Mouse (Mus musculus) MEL (cell line): ENCODE data around the gene Rgl1. TPM values are rescaled to one million over a fixed set of nuclear protein-coding genes. Genes with fewer than 3 reads are reported as not detected.
"Not testable (repeated sequence)": the region's sequence is repeated elsewhere in the genome, so short reads cannot be mapped to it uniquely, and the experiment has no call there.

Experiments
- DNase-seq: peaks from one replicate; pipeline ENCODE4 v3.0.0; 2011; ENCODE audit warnings: low read depth, low spot score
- H3K27ac ChIP-seq: 2 replicates; pipeline ENCODE4 v1.5.1; 2012; ENCODE audit warnings: low read depth, mild to moderate bottlenecking, control low read depth, low read length, moderate library complexity; ENCODE audit not compliant: control insufficient read depth
- H3K27me3 ChIP-seq, 2 experiments: fragments of 150-350 bp in 1 of 2; sonication (generic) in 1 of 2; 2 replicates each; pipeline ENCODE4 v1.6.1; 2012; ENCODE audit warnings: low read length in 2 of 2, mild to moderate bottlenecking in 2 of 2, improper control_type of control experiment in 1 of 2, moderate library complexity in 1 of 2; ENCODE audit not compliant: insufficient read depth in 2 of 2, control insufficient read depth in 1 of 2
- H3K36me3 ChIP-seq, 2 experiments: 2 replicates each; pipeline ENCODE4 v1.6.1; 2012 to 2014; ENCODE audit warnings: low read length in 2 of 2, improper control_type of control experiment in 1 of 2, inconsistent platforms in 1 of 2, mild to moderate bottlenecking in 1 of 2; ENCODE audit not compliant: insufficient read depth in 2 of 2, control insufficient read depth in 1 of 2
- H3K4me1 ChIP-seq, 2 experiments: fragments of 150-350 bp in 1 of 2; sonication (generic) in 1 of 2; 2 replicates each; pipeline ENCODE4 v1.6.1; 2012; ENCODE audit warnings: low read length in 2 of 2, improper control_type of control experiment in 1 of 2, mild to moderate bottlenecking in 1 of 2; ENCODE audit not compliant: insufficient read depth in 2 of 2, control insufficient read depth in 1 of 2
- H3K4me3 ChIP-seq, 2 experiments: fragments of 150-350 bp in 1 of 2; sonication (generic) in 1 of 2; 2 replicates each; pipeline ENCODE4 v1.5.1; 2012; ENCODE audit warnings: low read depth in 2 of 2, low read length in 2 of 2, mild to moderate bottlenecking in 2 of 2, moderate library complexity in 2 of 2, control low read depth in 1 of 2, improper control_type of control experiment in 1 of 2; ENCODE audit not compliant: control insufficient read depth in 1 of 2, insufficient read depth in 1 of 2
- H3K79me2 ChIP-seq: 2 replicates; pipeline ENCODE4 v1.6.1; 2012; ENCODE audit warnings: mild to moderate bottlenecking, low read length, moderate library complexity; ENCODE audit not compliant: control insufficient read depth, poor library complexity, insufficient read depth
- H3K9ac ChIP-seq: 2 replicates; pipeline ENCODE4 v1.6.1; 2012; ENCODE audit warnings: low read depth, mild to moderate bottlenecking, control low read depth, low read length, moderate library complexity; ENCODE audit not compliant: control insufficient read depth, poor library complexity, severe bottlenecking
- H3K9me3 ChIP-seq: fragments of 150-350 bp; sonication (generic); replicated peaks from 2 replicates; pipeline ENCODE4 v1.6.1; 2012; ENCODE audit warnings: mild to moderate bottlenecking, low read length, improper control_type of control experiment, moderate library complexity; ENCODE audit not compliant: insufficient read depth
- CTCF ChIP-seq, 3 experiments: IDR thresholded peaks in 2 of 3; conservative IDR thresholded peaks in 1 of 3; 2 replicates each; pipeline ENCODE4 v1.5.1; 2011 to 2012; ENCODE audit warnings: low read length in 3 of 3, low read depth in 2 of 3, mild to moderate bottlenecking in 2 of 3, improper control_type of control experiment in 1 of 3, inconsistent platforms in 1 of 3, mixed read lengths in 1 of 3, moderate library complexity in 1 of 3; ENCODE audit not compliant: control insufficient read depth in 1 of 3, insufficient read depth in 1 of 3, poor library complexity in 1 of 3, severe bottlenecking in 1 of 3
- E2F4 ChIP-seq: IDR thresholded peaks from 2 replicates; pipeline ENCODE4 v1.6.1; 2011; ENCODE audit warnings: low read depth, low read length, improper control_type of control experiment, borderline replicate concordance
- ELF1 ChIP-seq: IDR thresholded peaks from 2 replicates; pipeline ENCODE4 v1.6.1; 2014; ENCODE audit warnings: low read depth, mild to moderate bottlenecking, inconsistent platforms, low read length, improper control_type of control experiment, moderate library complexity
- ETS1 ChIP-seq: IDR thresholded peaks from 2 replicates; pipeline ENCODE4 v1.6.1; 2012; ENCODE audit warnings: low read depth, mild to moderate bottlenecking, inconsistent platforms, low read length, improper control_type of control experiment, moderate library complexity
- GABPA ChIP-seq: IDR thresholded peaks from 2 replicates; pipeline ENCODE4 v1.6.1; 2012; ENCODE audit warnings: low read depth, mild to moderate bottlenecking, inconsistent platforms, low read length, improper control_type of control experiment, moderate library complexity
- GATA1 ChIP-seq: IDR thresholded peaks from 2 replicates; pipeline ENCODE4 v1.6.1; 2011; ENCODE audit warnings: low read depth, low read length, improper control_type of control experiment
- HCFC1 ChIP-seq: IDR thresholded peaks from 2 replicates; pipeline ENCODE4 v1.6.1; 2012; ENCODE audit warnings: low read depth, mild to moderate bottlenecking, inconsistent platforms, low read length, improper control_type of control experiment, moderate library complexity
- MAX ChIP-seq: IDR thresholded peaks from 2 replicates; pipeline ENCODE4 v1.6.1; 2011; ENCODE audit warnings: low read length, improper control_type of control experiment
- MXI1 ChIP-seq: IDR thresholded peaks from 2 replicates; pipeline ENCODE4 v1.6.1; 2011; ENCODE audit warnings: mild to moderate bottlenecking, low read depth, low read length, improper control_type of control experiment
- MYC ChIP-seq: IDR thresholded peaks from 2 replicates; pipeline ENCODE4 v1.6.1; 2011; ENCODE audit warnings: low read depth, mild to moderate bottlenecking, low read length, improper control_type of control experiment, moderate library complexity
- NELFE ChIP-seq: IDR thresholded peaks from 2 replicates; pipeline ENCODE4 v1.6.1; 2011; ENCODE audit warnings: low read depth, low read length, improper control_type of control experiment
- NRF1 ChIP-seq: IDR thresholded peaks from 2 replicates; pipeline ENCODE4 v1.6.1; 2014; ENCODE audit warnings: low read depth, mild to moderate bottlenecking, inconsistent platforms, low read length, improper control_type of control experiment, moderate library complexity; ENCODE audit not compliant: poor library complexity, insufficient read depth, severe bottlenecking
- POLR2AphosphoS2 ChIP-seq: IDR thresholded peaks from 2 replicates; pipeline ENCODE4 v1.6.1; 2011; ENCODE audit warnings: low read length, improper control_type of control experiment
- SMC3 ChIP-seq: IDR thresholded peaks from 2 replicates; pipeline ENCODE4 v1.6.1; 2011; ENCODE audit warnings: low read depth, low read length, improper control_type of control experiment
- UBTF ChIP-seq: IDR thresholded peaks from 2 replicates; pipeline ENCODE4 v1.6.1; 2012; ENCODE audit warnings: low read depth, mild to moderate bottlenecking, inconsistent platforms, low read length, improper control_type of control experiment, moderate library complexity, borderline replicate concordance; ENCODE audit not compliant: insufficient read depth
- USF2 ChIP-seq, 2 experiments: IDR thresholded peaks; 2 replicates each; pipeline ENCODE4 v1.6.1; 2011 to 2012; ENCODE audit warnings: improper control_type of control experiment in 2 of 2, low read length in 2 of 2, borderline replicate concordance in 1 of 2, inconsistent platforms in 1 of 2, low read depth in 1 of 2, mild to moderate bottlenecking in 1 of 2; ENCODE audit not compliant: insufficient read depth in 1 of 2
- ZC3H11A ChIP-seq: IDR thresholded peaks from 2 replicates; pipeline ENCODE4 v1.6.1; 2012; ENCODE audit warnings: low read depth, mild to moderate bottlenecking, inconsistent platforms, low read length, improper control_type of control experiment
- ZKSCAN1 ChIP-seq: IDR thresholded peaks from 2 replicates; pipeline ENCODE4 v1.6.1; 2012; ENCODE audit warnings: low read depth, mild to moderate bottlenecking, inconsistent platforms, low read length, improper control_type of control experiment, moderate library complexity
- ZMIZ1 ChIP-seq: IDR thresholded peaks from 2 replicates; pipeline ENCODE4 v1.6.1; 2012; ENCODE audit warnings: low read depth, mild to moderate bottlenecking, inconsistent platforms, low read length, improper control_type of control experiment, moderate library complexity
- polyA plus RNA-seq, 2 experiments: library from polyadenylated mRNA; stranded (reverse) in 1 of 2; unstranded in 1 of 2; fragments of >175 nt in 1 of 2; fragments of >200 nt in 1 of 2; gene quantifications; 2 replicates each; pipeline versions ENCODE4 v1.2.1 to v1.2.4; 2012; ENCODE audit warnings: low replicate concordance in 2 of 2, low read depth in 1 of 2; ENCODE audit not compliant: insufficient read length in 2 of 2, insufficient read depth in 1 of 2, missing spikeins in 1 of 2
- total RNA-seq: library from RNA; depleted of rRNA; stranded (reverse); fragments of 300-350 nt; gene quantifications from 2 replicates; pipeline ENCODE4 v1.2.3, GENCODE M21; 2012

Rgl1 gene
- total and polyA plus RNA-seq, 3 experiments = 0.12 to 0.39 TPM; not detected in 1

GRCm38 (mm10) chr1:152779071-152779737 lies 13.1 kb upstream of the Rgl1 start (continued):
- peak; percentile 47; the same call in 1 of the 2 replicates for TF ChIP-seq GATA1
- TF ChIP-seq GABPA = no peak
- TF ChIP-seq, all 39 proteins: peak for 6

- H3K27ac ChIP-seq = not testable (repeated sequence)
Measured at GRCm38 (mm10) chr1:152774601-152775000, 8.4 kb upstream of the Rgl1 start.

GRCm38 (mm10) chr1:152771016-152771415 lies 4.9 kb upstream of the Rgl1 start:
- H3K36me3 ChIP-seq = peaks cover 4 to 31% of the 10 kb centered on the region in 2 experiments
- no peak overlapping the region for H3K4me3 ChIP-seq
- H3K79me2 ChIP-seq = peaks cover 13% of the 10 kb centered on the region
- H3K4me1 ChIP-seq = peaks cover 0 to under 1% of the 10 kb centered on the region in 2 experiments; a peak in 2 of 4 replicates
- H3K9me3 ChIP-seq = no peaks in the 10 kb centered on the region
- no peak for DNase-seq
- H3K27ac ChIP-seq = no peak overlapping the region
- TF ChIP-seq E2F4 (no peak), MAX (no peak), NRF1 (no peak), ETS1 (no peak), UBTF (no peak), MXI1 (no peak)
- H3K9ac ChIP-seq = no peak overlapping the region
- no peaks in the 10 kb centered on the region; a peak in 1 of 4 replicates for H3K27me3 ChIP-seq

More at GRCm38 (mm10) chr1:152774601-152775000, 8.4 kb upstream of the Rgl1 start:
- H3K4me3 ChIP-seq, H3K27me3 ChIP-seq, H3K9ac ChIP-seq, H3K4me1 ChIP-seq, H3K79me2 ChIP-seq, DNase-seq, H3K9me3 ChIP-seq: not testable (repeated sequence)
- H3K36me3 ChIP-seq = peaks cover 4 to 23% of the 10 kb centered on the region in 2 experiments

GRCm38 (mm10) chr1:152767749-152768488 lies 1.8 kb upstream of the Rgl1 start:
- DNase-seq = peak; percentile 95
- Histone ChIP-seq H3K4me3 (peak overlapping the region in 1 of 2 experiments; percentile 99; a peak in 2 of 4 replicates), H3K4me1 (peaks cover 0 to 4% of the 10 kb centered on the region in 2 experiments; a peak in 2 of 4 replicates), H3K27me3 (peaks cover 2 to 3% of the 10 kb centered on the region in 2 experiments; a peak in 3 of 4 replicates), H3K79me2 (peaks cover 13% of the 10 kb centered on the region), H3K27ac (no peak overlapping the region), H3K9me3 (no peaks in the 10 kb centered on the region), H3K9ac (peak overlapping the region; percentile 96; the same call in 1 of the 2 replicates), H3K36me3 (peaks cover 4 to 25% of the 10 kb centered on the region in 2 experiments)
- TF ChIP-seq ZKSCAN1 = no peak
- no peak for TF ChIP-seq UBTF
- TF ChIP-seq ZC3H11A = no peak
- TF ChIP-seq POLR2AphosphoS2 = no peak
- no peak for TF ChIP-seq ZMIZ1
- TF ChIP-seq MXI1 = peak; percentile 18; the same call in 1 of the 2 replicates
- TF ChIP-seq MAX = no peak
- no peak for TF ChIP-seq MYC
- no peak for TF ChIP-seq GATA1
- TF ChIP-seq SMC3 = peak; percentile 63
- TF ChIP-seq CTCF (IDR thresholded peaks at IDR 0.05 in 2 of 3, conservative IDR thresholded peaks at IDR 0.05 in 1 of 3; ENCODE audit: control insufficient read depth in 1 of 3, insufficient read depth in 1 of 3, low read depth in 2 of 3, low read length in 3 of 3, poor library complexity in 1 of 3, severe bottlenecking in 1 of 3) = peak; percentile 33 to 87 (median 78); a peak in 5 of 6 replicates
- no peak for TF ChIP-seq E2F4
- TF ChIP-seq NELFE = no peak
- TF ChIP-seq USF2 (IDR thresholded peaks at IDR 0.05; ENCODE audit: borderline replicate concordance in 1 of 2, insufficient read depth in 1 of 2, low read depth in 1 of 2, low read length in 2 of 2) = no peak
- TF ChIP-seq HCFC1 = peak; percentile 39; the same call in 1 of the 2 replicates
- no peak for TF ChIP-seq ELF1
